Mouse (Mus musculus) forebrain, embryonic 14.5 days (tissue): Measurements from ENCODE around the gene Ep300. TPM values are rescaled to one million over a fixed set of nuclear protein-coding genes. Genes with fewer than 3 reads are reported as not detected.
A peak's percentile ranks its signal among the peaks of the same experiment; 100 is the strongest.
"Not testable (repeated sequence)": the region's sequence is repeated elsewhere in the genome, so short reads cannot be mapped to it uniquely, and the experiment has no call there.

Experiments
- ATAC-seq: fragments of 200-750 bp; cut with Nextera tagmentation; 2 replicates; pipeline ENCODE4 v1.8.0; 2017; ENCODE audit warnings: mild to moderate bottlenecking, moderate library complexity
- DNase-seq: peaks from one replicate; pipeline ENCODE4 v3.0.0-alpha.2; 2015; ENCODE audit warnings: low spot score
- H3K27ac ChIP-seq: fragments of 300-500 bp; sonication (generic); 2 replicates; pipeline ENCODE4 v1.5.1; 2014; ENCODE audit warnings: low read depth, mild to moderate bottlenecking, control low read depth, low read length, moderate library complexity
- H3K27me3 ChIP-seq: fragments of 300-500 bp; sonication (generic); replicated peaks from 2 replicates; pipeline ENCODE4 v1.6.1; 2014; ENCODE audit warnings: low read length, control low read depth, mixed read lengths; ENCODE audit not compliant: control insufficient read depth, insufficient read depth
- H3K36me3 ChIP-seq: fragments of 300-500 bp; sonication (generic); 2 replicates; pipeline ENCODE4 v1.6.1; 2014; ENCODE audit warnings: low read length, control low read depth; ENCODE audit not compliant: control insufficient read depth, insufficient read depth
- H3K4me1 ChIP-seq: fragments of 300-500 bp; sonication (generic); 2 replicates; pipeline ENCODE4 v1.6.1; 2014; ENCODE audit warnings: antibody characterized with exemption, low read length, control low read depth; ENCODE audit not compliant: control insufficient read depth, insufficient read depth
- H3K4me2 ChIP-seq: fragments of 300-500 bp; sonication (generic); 2 replicates; pipeline ENCODE4 v1.6.1; 2014; ENCODE audit warnings: mild to moderate bottlenecking, control low read depth, low read length
- H3K4me3 ChIP-seq: fragments of 300-500 bp; sonication (generic); 2 replicates; pipeline ENCODE4 v1.5.1; 2014; ENCODE audit warnings: low read depth, low read length, control low read depth
- H3K9ac ChIP-seq: fragments of 300-500 bp; sonication (generic); 2 replicates; pipeline ENCODE4 v1.6.1; 2014; ENCODE audit warnings: mild to moderate bottlenecking, low read length, control low read depth, moderate library complexity
- H3K9me3 ChIP-seq: fragments of 300-500 bp; sonication (generic); replicated peaks from 2 replicates; pipeline ENCODE4 v1.6.1; 2016; ENCODE audit warnings: low read length, control low read depth, mixed read lengths; ENCODE audit not compliant: control insufficient read depth
- WGBS: fragments of 180-500 bp; shearing (Covaris S2); extraction: QIAGEN DNeasy Blood & Tissue Kit; methylation state at CpG from one replicate; pipeline ENCODE4 v1.1.7; 2014; 5-methylcytosine and 5-hydroxymethylcytosine counted together
- polyA plus RNA-seq: library from polyadenylated mRNA; unstranded; fragments of >200 nt; fragmentation: Nextera tagmentation; extraction: Ambion mirVana; gene quantifications from 2 replicates; pipeline ENCODE4 v1.2.1, GENCODE M21; 2014

Ep300 gene
- polyA plus RNA-seq, 1 experiment from 2014 or later, result 14.2 TPM

DNA sequence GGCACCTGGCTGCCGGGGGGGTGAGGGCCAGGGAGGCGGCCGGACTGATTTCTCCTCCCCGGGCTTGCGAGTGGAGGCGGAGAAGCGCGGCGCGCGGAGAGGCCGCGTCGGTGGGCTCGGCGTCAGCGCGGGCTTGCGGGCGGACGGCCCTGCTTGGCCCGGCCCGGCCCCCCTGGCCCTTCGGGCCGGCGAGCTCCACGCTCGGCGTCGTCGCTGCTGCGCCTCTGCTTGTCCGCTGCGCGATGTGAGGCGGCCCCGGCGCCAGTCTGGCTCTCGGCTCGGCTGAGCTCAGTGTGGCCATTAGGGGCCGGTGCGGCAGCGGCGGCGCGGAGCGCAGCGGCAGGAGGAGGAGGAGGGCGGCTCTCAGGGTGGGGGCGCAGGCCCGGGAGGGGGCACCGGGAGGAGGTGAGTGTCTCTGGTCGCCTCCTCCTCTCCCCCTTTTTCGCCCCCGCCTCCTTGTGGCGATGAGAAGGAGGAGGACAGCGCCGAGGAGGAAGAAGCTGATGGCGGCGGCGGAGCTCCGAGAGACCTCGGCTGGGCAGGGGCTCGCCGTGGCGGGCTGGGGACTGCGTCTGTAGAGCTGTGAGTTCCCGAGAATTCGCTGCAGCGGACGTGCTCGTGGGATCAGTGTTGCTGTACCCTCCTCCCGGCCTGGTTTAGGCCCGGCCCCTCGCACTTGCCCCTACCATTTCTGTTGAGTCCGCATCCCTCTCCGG lies 753 bp downstream of the Ep300 start:
- H3K9me3 ChIP-seq, result no peaks in the 10 kb centered on the region
- peaks cover 15% of the 10 kb centered on the region for H3K4me1 ChIP-seq
- peak; percentile 82 for DNase-seq
- H3K9ac ChIP-seq, result peak overlapping the region; percentile 100
- WGBS, result 0% methylated on average over 62 of the region's 77 CpGs
- peak overlapping the region; percentile 94 for H3K4me2 ChIP-seq
- ATAC-seq, result peak; percentile 67
- peak overlapping the region; percentile 100 for H3K27ac ChIP-seq
- H3K4me3 ChIP-seq, result peak overlapping the region; percentile 99
- H3K36me3 ChIP-seq, result 0 out of 2 replicates have a peak, but pooled peaks cover 3% of the 10 kb centered on the region
- H3K27me3 ChIP-seq, result no peaks in the 10 kb centered on the region

DNA sequence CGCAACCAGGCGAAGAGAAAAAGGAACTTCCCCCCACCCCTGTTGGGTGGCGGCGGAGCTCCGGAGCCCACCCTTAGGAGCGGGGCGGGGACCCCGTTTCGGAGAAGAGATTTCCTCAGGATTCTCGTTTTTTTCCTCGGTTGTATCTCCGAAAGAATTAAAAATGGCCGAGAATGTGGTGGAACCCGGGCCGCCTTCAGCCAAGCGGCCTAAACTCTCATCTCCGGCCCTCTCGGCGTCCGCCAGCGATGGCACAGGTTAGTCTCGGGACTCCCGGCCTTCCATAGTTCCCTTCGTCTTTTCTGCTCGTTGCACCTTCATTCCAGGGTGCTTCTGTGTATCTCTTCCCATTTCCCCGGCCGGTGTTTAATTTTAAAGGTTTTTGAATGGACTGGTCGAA lies 1.3 kb downstream of the Ep300 start:
- Histone ChIP-seq H3K4me1 (peaks cover 15% of the 10 kb centered on the region), H3K9ac (peak overlapping the region; percentile 100), H3K4me3 (peak overlapping the region; percentile 99), H3K27me3 (no peaks in the 10 kb centered on the region), H3K4me2 (peak overlapping the region; percentile 94), H3K27ac (peak overlapping the region; percentile 100), H3K9me3 (no peaks in the 10 kb centered on the region), H3K36me3 (0 out of 2 replicates have a peak, but pooled peaks cover 3% of the 10 kb centered on the region)
- DNase-seq (no peak), ATAC-seq (no peak)
- under 1% methylated on average over 28 of the region's 28 CpGs for WGBS

DNA sequence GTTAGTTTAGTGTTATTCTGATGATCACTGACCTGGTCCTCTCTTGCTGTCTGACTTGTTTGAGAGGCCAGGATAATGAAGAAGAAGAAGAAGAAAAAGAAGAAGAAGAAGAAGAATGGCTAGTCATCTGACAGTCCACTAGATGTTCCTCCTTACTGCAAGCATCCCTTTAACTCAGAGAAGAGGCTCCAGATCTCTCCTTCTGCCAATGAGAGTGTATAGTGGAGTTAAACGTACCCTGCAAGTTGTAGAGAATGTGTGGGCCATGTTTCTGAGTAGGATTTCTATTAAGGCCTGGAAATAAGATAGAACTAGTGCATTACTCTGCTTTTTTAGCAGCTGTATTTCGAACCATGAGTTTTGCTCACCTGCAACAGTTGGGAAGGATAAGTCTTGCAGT lies 2.5 kb downstream of the Ep300 start:
- Histone ChIP-seq H3K9me3 (no peaks in the 10 kb centered on the region), H3K4me3 (peak overlapping the region; percentile 99), H3K27me3 (no peaks in the 10 kb centered on the region), H3K9ac (peak overlapping the region; percentile 100), H3K4me1 (peaks cover 15% of the 10 kb centered on the region), H3K27ac (no peak overlapping the region), H3K4me2 (peak overlapping the region; percentile 94), H3K36me3 (0 out of 2 replicates have a peak, but pooled peaks cover 3% of the 10 kb centered on the region)
- DNase-seq (no peak), ATAC-seq (no peak)
- WGBS, result 42% methylated on average over 2 of the region's 2 CpGs

DNA sequence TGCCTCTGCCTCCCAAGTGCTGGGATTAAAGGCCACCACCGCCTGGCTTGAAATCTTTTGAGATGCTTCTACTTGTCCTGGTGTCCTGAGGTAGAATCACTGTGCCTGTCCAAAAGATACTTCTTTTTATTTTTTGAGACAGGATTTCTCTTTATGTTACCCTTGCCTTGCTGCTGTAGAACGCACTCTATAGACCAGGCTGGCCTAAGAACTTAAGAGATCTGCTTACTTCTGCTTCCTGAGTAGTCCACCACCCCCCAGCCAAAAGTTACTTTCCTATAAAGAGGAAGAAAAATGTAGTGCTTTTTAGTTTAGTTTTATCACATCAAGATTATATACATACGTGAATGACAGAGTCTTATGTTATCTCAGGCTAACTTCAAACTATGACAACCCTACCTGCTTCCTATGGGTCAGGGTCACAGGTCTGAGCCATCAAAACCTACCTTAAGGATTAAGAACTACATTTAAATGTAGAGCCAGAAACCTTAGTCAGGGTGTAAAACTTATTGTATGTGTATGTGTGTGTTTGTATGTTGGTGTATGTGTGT lies 9.1 kb downstream of the Ep300 start:
- ATAC-seq, result no peak
- Histone ChIP-seq H3K27me3 (no peaks in the 10 kb centered on the region), H3K4me3 (no peak overlapping the region), H3K4me2 (no peak overlapping the region), H3K27ac (no peak overlapping the region), H3K4me1 (peaks cover 3% of the 10 kb centered on the region), H3K9me3 (no peaks in the 10 kb centered on the region), H3K36me3 (0 out of 2 replicates have a peak, but pooled peaks cover 3% of the 10 kb centered on the region), H3K9ac (no peak overlapping the region)
- DNase-seq, result no peak
- 91% methylated on average over 3 of the region's 3 CpGs for WGBS

DNA sequence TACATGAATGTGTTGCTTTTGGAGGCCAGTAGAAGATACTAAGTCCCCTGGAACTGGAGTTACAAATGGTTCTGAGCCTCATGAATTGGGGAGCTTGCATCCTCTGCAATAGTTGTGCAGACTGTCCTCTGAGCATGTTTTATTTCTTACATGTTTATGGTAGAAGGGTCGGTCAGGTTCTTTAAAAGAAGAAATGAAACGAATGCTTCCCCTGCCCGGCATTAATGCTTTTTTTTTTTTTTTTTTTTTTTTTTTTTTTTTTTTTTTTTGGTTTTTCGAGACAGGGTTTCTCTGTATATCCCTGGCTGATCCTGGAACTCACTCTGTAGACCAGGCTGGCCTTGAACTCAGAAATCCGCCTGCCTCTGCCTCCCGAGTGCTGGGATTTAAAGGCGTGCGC lies 13.6 kb downstream of the Ep300 start:
- not testable (repeated sequence) for DNase-seq, H3K9ac ChIP-seq, H3K27me3 ChIP-seq, H3K4me1 ChIP-seq, H3K27ac ChIP-seq, H3K9me3 ChIP-seq, ATAC-seq, H3K4me2 ChIP-seq, H3K4me3 ChIP-seq
- 91% methylated on average over 8 of the region's 8 CpGs for WGBS
- H3K36me3 ChIP-seq, result peaks cover 26% of the 10 kb centered on the region

DNA sequence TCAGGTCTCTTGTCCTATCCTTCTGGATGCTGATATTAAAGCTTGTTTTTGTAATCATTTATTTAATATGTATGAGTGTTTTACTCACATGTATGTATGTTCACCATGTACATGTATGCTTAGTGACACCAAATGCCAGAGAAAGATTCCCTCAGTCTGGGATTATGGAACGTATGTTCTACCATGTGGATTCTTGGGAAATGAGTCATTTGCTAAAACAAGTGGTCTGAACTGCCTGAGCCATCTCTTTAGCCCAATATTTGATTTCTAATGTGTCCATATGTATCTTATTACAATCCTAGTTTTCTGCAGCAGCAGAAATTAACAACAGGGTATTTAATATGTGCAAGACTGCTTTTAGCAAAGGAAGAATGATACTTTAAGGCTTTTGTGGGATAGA lies 20.1 kb downstream of the Ep300 start:
- Histone ChIP-seq H3K9ac (no peak overlapping the region), H3K36me3 (peaks cover 69% of the 10 kb centered on the region), H3K4me3 (no peak overlapping the region), H3K9me3 (no peaks in the 10 kb centered on the region), H3K4me2 (no peak overlapping the region), H3K27me3 (no peaks in the 10 kb centered on the region), H3K4me1 (no peaks in the 10 kb centered on the region), H3K27ac (no peak overlapping the region)
- DNase-seq (no peak), ATAC-seq (no peak)
- 97% methylated on average over 1 of the region's 1 CpGs for WGBS

DNA sequence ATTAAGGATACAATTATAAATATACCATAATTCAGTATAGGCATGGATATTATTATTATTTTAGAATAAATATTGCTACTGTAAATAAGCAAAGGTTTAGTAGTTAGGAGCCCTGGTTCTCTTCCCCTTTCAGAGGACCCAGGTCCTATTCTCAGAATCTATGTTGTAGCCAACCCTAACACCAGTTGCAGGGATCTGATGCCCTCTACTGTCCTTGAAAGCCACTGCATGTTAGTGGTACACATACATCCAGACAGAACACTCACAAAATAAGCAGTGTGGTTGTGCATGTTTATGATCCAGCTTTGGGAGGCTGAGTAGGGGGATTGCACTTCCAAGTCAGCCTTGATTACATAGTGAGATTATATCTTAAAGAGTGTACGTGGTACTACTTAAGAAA lies 21.5 kb downstream of the Ep300 start:
- WGBS, result 89% methylated on average over 1 of the region's 1 CpGs
- Histone ChIP-seq H3K4me1 (no peaks in the 10 kb centered on the region), H3K27me3 (no peaks in the 10 kb centered on the region), H3K36me3 (peaks cover 74% of the 10 kb centered on the region), H3K9ac (no peak overlapping the region), H3K9me3 (no peaks in the 10 kb centered on the region), H3K27ac (no peak overlapping the region), H3K4me2 (no peak overlapping the region), H3K4me3 (no peak overlapping the region)
- DNase-seq (peak; percentile 45), ATAC-seq (no peak)

DNA sequence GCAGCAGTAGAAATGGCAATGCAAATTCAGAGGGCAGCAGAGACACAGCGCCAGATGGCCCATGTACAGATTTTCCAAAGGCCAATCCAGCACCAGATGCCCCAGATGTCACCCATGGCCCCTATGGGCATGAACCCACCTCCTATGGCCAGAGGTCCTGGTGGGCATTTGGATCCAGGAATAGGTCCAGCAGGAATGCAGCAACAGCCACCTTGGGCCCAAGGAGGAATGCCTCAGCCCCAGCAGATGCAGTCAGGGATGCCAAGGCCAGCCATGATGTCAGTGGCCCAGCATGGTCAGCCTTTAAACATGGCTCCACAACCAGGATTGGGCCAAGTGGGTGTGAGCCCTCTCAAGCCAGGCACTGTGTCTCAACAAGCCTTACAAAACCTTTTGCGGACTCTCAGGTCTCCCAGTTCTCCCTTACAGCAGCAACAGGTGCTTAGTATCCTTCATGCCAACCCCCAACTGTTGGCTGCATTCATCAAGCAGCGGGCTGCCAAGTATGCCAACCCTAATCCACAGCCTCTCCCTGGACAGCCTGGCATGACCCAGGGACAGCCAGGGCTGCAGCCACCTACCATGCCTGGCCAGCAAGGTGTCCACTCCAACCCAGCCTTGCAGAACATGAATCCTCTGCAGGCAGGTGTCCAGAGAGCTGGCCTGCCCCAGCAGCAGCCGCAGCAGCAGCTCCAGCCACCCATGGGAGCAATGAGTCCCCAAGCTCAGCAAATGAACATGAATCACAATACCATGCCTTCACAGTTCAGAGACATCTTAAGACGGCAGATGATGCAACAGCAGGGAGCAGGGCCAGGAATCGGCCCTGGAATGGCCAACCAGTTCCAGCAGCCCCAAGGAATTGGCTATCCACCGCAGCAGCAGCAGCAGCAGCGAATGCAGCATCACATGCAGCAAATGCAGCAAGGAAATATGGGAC lies 64.6 kb downstream of the Ep300 start:
- Histone ChIP-seq H3K4me1 (no peaks in the 10 kb centered on the region), H3K4me2 (no peak overlapping the region), H3K27ac (no peak overlapping the region), H3K36me3 (peaks cover 73% of the 10 kb centered on the region), H3K27me3 (no peaks in the 10 kb centered on the region), H3K9me3 (no peaks in the 10 kb centered on the region), H3K4me3 (no peak overlapping the region), H3K9ac (no peak overlapping the region)
- DNase-seq, result no peak
- 96% methylated on average over 8 of the region's 8 CpGs for WGBS
- ATAC-seq, result no peak
